In the genomic region with DNA sequence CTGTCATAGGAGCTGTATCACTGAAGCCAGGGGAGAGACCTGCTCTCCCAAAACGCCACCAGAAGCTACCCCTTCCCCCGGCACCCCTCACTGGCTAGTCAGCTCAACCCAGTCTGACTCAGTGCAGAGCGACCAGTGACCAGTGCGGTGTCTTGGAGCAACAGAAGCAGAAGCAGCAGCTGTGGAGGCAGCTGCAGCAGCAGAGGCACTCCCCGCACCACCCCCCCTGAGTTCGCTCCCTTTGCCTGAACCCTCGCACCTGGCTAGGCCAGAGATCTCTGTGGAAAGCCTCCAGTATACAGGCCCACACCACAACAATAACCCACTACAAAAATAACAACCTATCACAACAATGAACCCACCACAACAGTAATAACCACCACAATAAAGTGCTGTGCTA, we compare ENCODE assay signal across 1 mouse cellular context.
TF ChIP-seq lines count a peak whose summit lies in the region.

No protein-coding gene starts in this region.

TF ChIP-seq in CH12.LX, 34 proteins besides CTCF, POLR2A, EP300 and RAD21:
- TF ChIP-seq ETS1 (conservative IDR thresholded peaks at IDR 0.05; ENCODE audit: low read depth, low read length) (peak; percentile 44; the same call in 1 of the 2 replicates), MAFK (IDR thresholded peaks at IDR 0.05; ENCODE audit: insufficient replicate concordance, low read length) (no peak), TCF12 (IDR thresholded peaks at IDR 0.05; ENCODE audit: low read depth, low read length) (peak; percentile 88), GABPA (IDR thresholded peaks at IDR 0.05; ENCODE audit: insufficient replicate concordance, low read depth, low read length) (no peak), NELFE (IDR thresholded peaks at IDR 0.05; ENCODE audit: low read depth, low read length) (no peak)
TF ChIP-seq in CH12.LX: peak in this region for 2.
